Mouse (Mus musculus): Measurements from ENCODE around the gene Tas1r1.

Tas1r1 gene

GRCm38 (mm10) chr4:152070494-152071396 lies 32.4 kb upstream of the Tas1r1 start:
- CTCF ChIA-PET, result interaction anchor here in 1 of 4 experiments (1.2 kb wide), 1 partner anchor 8 kb away, joined by 3 read pairs; no protein-coding TSS in a partner anchor

GRCm38 (mm10) chr4:152069245-152069644 lies 30.9 kb upstream of the Tas1r1 start:
- POLR2A ChIA-PET, result interaction anchor here in 2 of 4 experiments (0.6 to 1.3 kb wide), 3 partner anchors 9 to 73 kb away, joined by 3 read pairs; partner anchors contain the start of gene Zbtb48 (in 1 of the 2)
- CTCF ChIA-PET, result interaction anchor here in 3 of 4 experiments (0.5 to 2.1 kb wide), 3 partner anchors 27 to 1829 kb away, joined by 3 to 7 read pairs (median 5); partner anchors contain the start of genes Nol9 (in 1 of the 3) and Tas1r1 (in 1 of the 3)

More at GRCm38 (mm10) chr4:152070494-152071396, 32.4 kb upstream of the Tas1r1 start:
- POLR2A ChIA-PET, result interaction anchor here in 2 of 4 experiments (1.6 to 1.7 kb wide), 2 partner anchors 13 to 32 kb away, joined by 3 read pairs; partner anchors contain the start of gene Nol9 (in 1 of the 2)

DNA sequence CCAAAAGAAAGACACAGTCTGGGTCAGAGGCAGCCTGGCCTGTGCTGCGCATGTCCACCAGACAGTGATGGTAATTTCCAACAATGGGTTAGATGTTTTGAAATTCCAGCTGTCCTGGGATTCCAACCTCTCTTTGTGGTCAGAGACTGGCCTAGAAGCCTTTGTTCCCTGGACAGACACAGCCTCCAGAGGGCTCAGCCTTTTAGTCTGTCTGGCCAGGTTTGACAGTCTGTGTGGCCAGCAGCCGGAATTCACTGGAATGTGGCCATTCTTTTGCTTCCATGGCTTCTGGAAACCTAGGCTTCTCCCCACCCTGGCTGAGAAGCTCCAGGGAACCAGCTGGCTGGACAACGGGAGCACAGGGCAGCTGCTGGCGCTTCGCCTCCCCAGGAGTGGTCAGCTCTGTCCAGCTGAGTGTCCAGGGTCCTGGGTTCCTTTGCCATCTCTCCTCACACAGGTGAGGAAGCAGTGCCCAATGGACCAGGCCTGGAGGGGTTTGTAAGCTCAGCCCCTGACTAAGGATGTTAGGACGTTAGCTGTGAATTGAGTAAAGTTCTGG lies 29.9 kb upstream of the Tas1r1 start:
- ChIA-PET CTCF (interaction anchor here in 3 of 4 experiments (0.8 to 2.1 kb wide), 3 partner anchors 28 to 49 kb away, joined by 3 to 7 read pairs (median 5); partner anchors contain the start of genes Nol9 (in 1 of the 3) and Tas1r1 (in 1 of the 3)), POLR2A (interaction anchor here in 2 of 4 experiments (0.6 kb wide), 2 partner anchors 9 to 19 kb away, joined by 4 to 9 read pairs; no protein-coding TSS in a partner anchor)

- CTCF ChIA-PET, result interaction anchor here in 1 of 4 experiments (2.1 kb wide), 1 partner anchor 29 kb away, joined by 7 read pairs; the partner anchor contains the start of genes Nol9 and Tas1r1
- POLR2A ChIA-PET, result interaction anchor here in 2 of 4 experiments (0.5 to 0.9 kb wide), 3 partner anchors 16 to 97 kb away, joined by 3 to 5 read pairs (median 4); no protein-coding TSS in a partner anchor
Measured at GRCm38 (mm10) chr4:152067280-152067679, 28.9 kb upstream of the Tas1r1 start.

GRCm38 (mm10) chr4:152062390-152063110 lies 24.2 kb upstream of the Tas1r1 start:
- CTCF ChIA-PET, result interaction anchor here in 3 of 4 experiments (0.6 to 1.7 kb wide), 13 partner anchors 9 to 709 kb away, joined by 3 to 5 read pairs (median 3); no protein-coding TSS in a partner anchor

GRCm38 (mm10) chr4:152044609-152045008 lies 6.2 kb upstream of the Tas1r1 start:
- CTCF ChIA-PET, result interaction anchor here in 3 of 4 experiments (0.6 to 1.1 kb wide), 3 partner anchors 30 to 393 kb away, joined by 3 read pairs; no protein-coding TSS in a partner anchor
- POLR2A ChIA-PET, result interaction anchor here in 2 of 4 experiments (0.6 to 2.8 kb wide), 10 partner anchors 9 to 45 kb away, joined by 3 to 9 read pairs (median 4); partner anchors contain the start of genes Klhl21 (in 2 of the 2), Plekhg5 (in 1 of the 2) and Zbtb48 (in 1 of the 2)

More at GRCm38 (mm10) chr4:152062390-152063110, 24.2 kb upstream of the Tas1r1 start:
- POLR2A ChIA-PET, result interaction anchor here in 3 of 4 experiments (0.6 to 2.8 kb wide), 22 partner anchors 10 to 1408 kb away, joined by 3 to 9 read pairs (median 4); partner anchors contain the start of genes Nol9 (in 1 of the 3), Phf13 (in 1 of the 3), Plekhg5 (in 1 of the 3) and Zbtb48 (in 1 of the 3)

DNA sequence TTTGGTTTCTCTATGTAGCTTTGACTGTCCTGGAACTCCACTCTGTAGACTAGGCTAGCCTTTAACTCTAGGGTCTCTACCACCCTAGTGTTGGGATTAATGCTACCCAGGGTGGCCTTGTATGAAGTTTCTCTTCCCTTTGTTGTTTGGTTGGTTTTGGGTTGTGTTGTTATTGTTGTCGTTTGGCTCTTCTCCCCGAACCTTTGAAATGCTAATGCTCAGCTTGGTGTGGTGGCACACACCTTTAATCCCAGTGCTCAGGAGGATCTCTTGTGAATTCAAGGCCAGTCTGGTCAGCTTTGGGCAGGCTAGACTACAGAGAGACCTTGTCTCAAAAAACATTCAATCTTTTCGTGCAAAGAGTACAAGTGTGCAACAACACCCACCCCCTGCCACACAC lies 4.8 kb upstream of the Tas1r1 start:
- CTCF ChIA-PET, result interaction anchor here in 3 of 4 experiments (0.6 to 1.7 kb wide), 13 partner anchors 11 to 290 kb away, joined by 3 to 6 read pairs (median 3); no protein-coding TSS in a partner anchor
- POLR2A ChIA-PET, result interaction anchor here in 3 of 4 experiments (0.5 to 2.1 kb wide), 30 partner anchors 8 to 271 kb away, joined by 3 to 11 read pairs (median 4); partner anchors contain the start of genes Zbtb48 (in 3 of the 3), Klhl21 (in 2 of the 3), Phf13 (in 1 of the 3) and Plekhg5 (in 1 of the 3)

DNA sequence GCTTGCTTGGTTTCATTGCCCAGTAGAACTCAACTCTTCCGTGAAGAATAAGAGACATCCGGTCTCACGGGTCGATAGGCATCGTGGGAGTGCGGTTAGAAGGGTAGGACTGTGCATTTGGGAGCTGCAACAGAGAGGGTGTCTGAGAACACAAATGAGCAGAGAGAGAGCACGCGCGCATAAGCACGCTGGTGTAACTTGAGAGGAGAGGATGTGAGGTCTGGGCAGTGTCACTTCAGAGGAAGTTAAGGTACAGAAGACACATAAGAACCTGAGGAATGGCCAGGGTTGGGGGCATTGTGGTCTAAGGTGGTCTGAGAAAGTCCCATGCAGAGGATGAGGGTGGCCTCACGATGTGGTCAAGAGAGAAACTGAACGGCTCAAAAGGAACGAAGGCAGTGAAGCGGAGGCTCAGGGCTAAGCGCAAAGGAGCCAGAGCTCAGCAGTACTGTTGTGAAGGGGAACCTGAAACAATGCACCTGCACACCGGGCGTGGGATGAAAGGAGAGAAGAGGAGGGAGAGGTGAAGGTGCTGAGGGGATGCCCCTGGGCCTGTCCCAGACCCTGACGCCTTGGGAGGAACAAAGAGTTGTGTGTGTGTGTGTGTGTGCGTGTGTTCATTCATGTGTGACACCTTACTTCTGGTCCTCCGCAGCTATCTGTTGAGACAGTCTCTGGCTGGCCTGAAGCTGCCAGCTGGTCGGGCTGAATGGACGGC lies 3.7 kb upstream of the Tas1r1 start:
- ChIA-PET CTCF (interaction anchor here in 3 of 4 experiments (0.6 to 1.7 kb wide), 10 partner anchors 14 to 291 kb away, joined by 3 to 6 read pairs (median 3); no protein-coding TSS in a partner anchor), POLR2A (interaction anchor here (0.6 to 1.9 kb wide), 20 partner anchors 9 to 379 kb away, joined by 3 to 11 read pairs (median 4); partner anchors contain the start of genes Zbtb48 (in 2 of the 4) and Phf13 (in 1 of the 4))

GRCm38 (mm10) chr4:152039831-152040310 lies 1.5 kb upstream of the Tas1r1 start:
- POLR2A ChIA-PET, result interaction anchor here in 2 of 4 experiments (0.8 to 3.5 kb wide), 12 partner anchors 11 to 93 kb away, joined by 3 to 33 read pairs (median 4); partner anchors contain the start of genes Klhl21 (in 1 of the 2) and Zbtb48 (in 1 of the 2)
- CTCF ChIA-PET, result interaction anchor here in 3 of 4 experiments (1.2 to 3.9 kb wide), 10 partner anchors 12 to 94 kb away, joined by 3 to 28 read pairs (median 6); partner anchors contain the start of gene Zbtb48 (in 3 of the 3)

DNA sequence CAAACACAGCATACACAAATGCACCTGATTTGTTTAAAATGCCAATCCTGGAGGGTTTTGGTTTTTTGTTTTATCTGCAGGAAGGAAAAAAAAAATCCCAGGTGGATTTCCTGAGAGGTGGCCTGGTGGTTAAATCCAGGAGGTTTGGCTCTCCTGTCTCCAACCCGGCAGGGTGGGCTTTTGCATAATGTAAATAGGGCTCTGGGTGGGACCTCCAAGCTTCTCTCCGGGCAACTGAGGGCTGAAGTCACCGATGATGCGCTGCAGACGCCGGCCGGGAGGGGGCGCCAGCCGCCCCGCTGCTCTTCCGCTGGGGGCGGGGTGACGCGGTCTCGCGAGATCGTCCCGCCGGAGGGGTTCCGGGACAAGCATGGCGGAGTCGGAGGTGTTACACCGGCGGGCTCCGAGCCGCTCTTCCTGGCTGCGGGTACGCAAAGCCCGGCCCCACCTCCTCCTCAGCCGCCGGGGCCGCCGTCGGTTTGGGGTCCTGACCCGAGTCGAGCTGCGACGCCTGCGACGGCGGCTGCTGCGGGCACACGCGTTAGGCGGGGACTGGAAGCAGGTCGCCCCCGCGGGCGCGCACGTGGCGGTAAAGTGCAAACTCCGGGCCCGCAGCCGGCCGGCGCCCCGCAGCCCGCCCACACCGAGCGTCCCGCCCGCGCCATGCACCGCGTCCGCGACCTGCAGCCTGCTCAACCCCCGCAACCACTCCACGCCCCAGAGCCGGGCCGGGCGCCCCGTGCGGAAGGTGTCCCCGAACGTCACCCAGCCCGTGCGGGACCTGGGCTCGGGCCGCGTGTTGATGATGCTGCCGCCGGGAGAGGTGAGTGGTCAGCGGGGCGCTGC lies 840 bp upstream of the Tas1r1 start, which contains the start of gene Nol9:
Gene Nol9, plus strand, starts transcription at position 337 of the 846 bp plus-strand sequence.
- POLR2A ChIA-PET, result interaction anchor here (0.6 to 3.5 kb wide), 33 partner anchors 8 to 919 kb away, joined by 3 to 33 read pairs (median 4); partner anchors contain the start of genes Zbtb48 (in 3 of the 4), Thap3 (in 2 of the 4), Klhl21 (in 1 of the 4) and Plekhg5 (in 1 of the 4)
- CTCF ChIA-PET, result interaction anchor here (0.6 to 3.9 kb wide), 59 partner anchors 8 to 889 kb away, joined by 3 to 28 read pairs (median 4); partner anchors contain the start of genes Zbtb48 (in 3 of the 4), Klhl21 (in 2 of the 4), Phf13 (in 2 of the 4) and Espn (in 1 of the 4)

DNA sequence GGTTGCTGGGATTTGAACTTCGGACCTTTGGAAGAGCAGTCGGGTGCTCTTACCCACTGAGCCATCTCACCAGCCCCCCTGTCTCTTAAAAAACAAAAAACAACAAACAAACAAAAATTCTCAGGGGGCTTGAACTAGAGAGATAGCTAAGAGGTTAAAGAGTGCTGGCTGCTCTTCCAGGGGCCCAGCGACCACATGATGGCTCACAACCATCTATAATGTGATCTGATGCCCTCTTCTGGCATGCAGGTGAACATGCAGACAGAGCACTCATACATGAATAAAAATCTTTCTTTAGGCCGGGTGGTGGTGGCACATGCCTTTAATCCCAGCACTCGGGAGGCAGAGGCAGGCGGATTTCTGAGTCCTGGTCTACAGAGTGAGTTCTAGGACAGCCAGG lies 1.9 kb downstream of the Tas1r1 start:
- POLR2A ChIA-PET, result interaction anchor here in 3 of 4 experiments (0.7 to 3.5 kb wide), 10 partner anchors 8 to 62 kb away, joined by 3 to 33 read pairs (median 4); partner anchors contain the start of genes Zbtb48 (in 3 of the 3) and Thap3 (in 1 of the 3)

DNA sequence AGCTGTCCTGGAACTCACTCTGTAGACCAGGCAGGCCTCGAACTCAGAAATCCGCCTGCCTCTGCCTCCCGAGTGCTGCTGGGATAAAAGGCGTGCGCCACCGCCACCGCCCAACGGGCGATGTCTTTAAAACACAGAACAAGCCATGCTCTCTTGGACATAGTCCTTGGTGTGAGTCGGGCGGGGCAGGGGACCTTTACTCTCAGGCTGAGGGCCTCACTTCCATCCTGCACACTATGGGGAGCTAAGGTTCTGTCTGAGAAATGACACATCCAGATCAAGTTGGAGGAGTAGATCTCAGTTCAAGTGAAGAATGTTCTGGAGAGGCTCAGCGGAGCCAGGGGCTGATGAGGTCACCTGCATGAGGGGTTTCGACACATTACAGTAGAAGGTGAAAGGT lies 5.4 kb downstream of the Tas1r1 start:
- CTCF ChIA-PET, result interaction anchor here in 2 of 4 experiments (0.8 to 1.3 kb wide), 8 partner anchors 10 to 64 kb away, joined by 3 to 5 read pairs (median 3); no protein-coding TSS in a partner anchor
- POLR2A ChIA-PET, result interaction anchor here in 2 of 4 experiments (0.7 to 1.8 kb wide), 11 partner anchors 9 to 141 kb away, joined by 3 to 8 read pairs (median 4); partner anchors contain the start of genes Phf13 (in 2 of the 2) and Klhl21 (in 1 of the 2)

More for the DNA sequence above, 1.9 kb downstream of the Tas1r1 start:
- CTCF ChIA-PET, result interaction anchor here (0.6 to 3.9 kb wide), 8 partner anchors 9 to 120 kb away, joined by 3 to 28 read pairs (median 3); partner anchors contain the start of genes Klhl21 (in 1 of the 4) and Zbtb48 (in 1 of the 4)

DNA sequence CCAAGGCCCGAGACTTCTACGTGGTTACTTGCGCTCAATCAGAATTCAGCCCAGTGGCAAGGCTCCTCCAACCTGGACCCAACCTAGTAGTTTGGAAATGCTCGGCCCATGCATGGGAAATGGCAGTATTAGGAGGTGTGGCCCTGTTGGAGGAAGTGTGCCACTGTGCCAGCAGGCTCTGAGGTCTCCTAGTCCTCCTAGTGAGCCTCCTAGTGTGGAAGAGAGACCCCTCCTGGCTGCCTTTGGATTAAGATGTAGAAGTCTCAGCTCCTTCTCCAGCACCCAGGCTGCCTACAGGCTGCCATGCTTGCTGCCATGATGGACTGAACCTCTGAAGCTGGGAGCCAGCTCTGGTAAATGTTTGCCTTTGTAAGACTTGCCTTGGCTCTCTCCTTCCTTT lies 8.4 kb downstream of the Tas1r1 start:
- CTCF ChIA-PET, result interaction anchor here (0.6 to 3.7 kb wide), 9 partner anchors 8 to 97 kb away, joined by 3 to 47 read pairs (median 5); partner anchors contain the start of genes Dnajc11 (in 1 of the 4), Nol9 (in 1 of the 4), Tas1r1 (in 1 of the 4) and Thap3 (in 1 of the 4)
- POLR2A ChIA-PET, result interaction anchor here in 3 of 4 experiments (0.6 to 5.4 kb wide), 17 partner anchors 8 to 233 kb away, joined by 3 to 65 read pairs (median 4); partner anchors contain the start of genes Klhl21 (in 2 of the 3), Nol9 (in 2 of the 3), Tas1r1 (in 2 of the 3) and Phf13 (in 1 of the 3)

- ChIA-PET CTCF (interaction anchor here in 3 of 4 experiments (0.5 to 3.7 kb wide), 12 partner anchors 10 to 900 kb away, joined by 3 to 47 read pairs (median 6); partner anchors contain the start of genes Nol9 (in 2 of the 3), Tas1r1 (in 2 of the 3), Dnajc11 (in 1 of the 3) and Klhl21 (in 1 of the 3)), POLR2A (interaction anchor here (0.6 to 5.4 kb wide), 24 partner anchors 9 to 900 kb away, joined by 3 to 65 read pairs (median 6); partner anchors contain the start of genes Nol9 (in 4 of the 4), Tas1r1 (in 3 of the 4), Klhl21 (in 2 of the 4) and Thap3 (in 1 of the 4))
Measured at GRCm38 (mm10) chr4:152029087-152029486, 9.3 kb downstream of the Tas1r1 start.
